Mouse (Mus musculus): Measurements from ENCODE around the gene Ica1. TPM values are rescaled to one million over a fixed set of nuclear protein-coding genes. Genes with fewer than 3 reads are reported as not detected.

Ica1 gene
- polyA plus RNA-seq, 1 experiment, result 20.0 TPM

- TF ChIP-seq CTCF (IDR thresholded peaks at IDR 0.05; ENCODE audit: borderline replicate concordance, extremely low read depth, insufficient read depth, insufficient read length) (no peak), POLR2A (IDR thresholded peaks at IDR 0.05; ENCODE audit: borderline replicate concordance, extremely low read depth, insufficient read depth, insufficient read length, poor library complexity, severe bottlenecking) (no peak)
- no peak for DNase-seq (ENCODE audit: low read depth)
Observed at GRCm38 (mm10) chr6:8680931-8681330, 97.4 kb downstream of the Ica1 start.

- no peak for DNase-seq (ENCODE audit: low read depth)
- TF ChIP-seq CTCF (IDR thresholded peaks at IDR 0.05; ENCODE audit: borderline replicate concordance, extremely low read depth, insufficient read depth, insufficient read length) (no peak), POLR2A (IDR thresholded peaks at IDR 0.05; ENCODE audit: borderline replicate concordance, extremely low read depth, insufficient read depth, insufficient read length, poor library complexity, severe bottlenecking) (no peak)
Observed at GRCm38 (mm10) chr6:8673013-8673412, 105.3 kb downstream of the Ica1 start.

GRCm38 (mm10) chr6:8669343-8669742 lies 108.9 kb downstream of the Ica1 start:
- no peak for TF ChIP-seq CTCF (IDR thresholded peaks at IDR 0.05; ENCODE audit: borderline replicate concordance, extremely low read depth, insufficient read depth, insufficient read length)
- TF ChIP-seq POLR2A (IDR thresholded peaks at IDR 0.05; ENCODE audit: borderline replicate concordance, extremely low read depth, insufficient read depth, insufficient read length, poor library complexity, severe bottlenecking), result no peak
- DNase-seq (ENCODE audit: low read depth), result no peak

GRCm38 (mm10) chr6:8668013-8668811 lies 110.1 kb downstream of the Ica1 start:
- DNase-seq (ENCODE audit: low read depth), result peak; percentile 51
- TF ChIP-seq CTCF (IDR thresholded peaks at IDR 0.05; ENCODE audit: borderline replicate concordance, extremely low read depth, insufficient read depth, insufficient read length) (no peak), POLR2A (IDR thresholded peaks at IDR 0.05; ENCODE audit: borderline replicate concordance, extremely low read depth, insufficient read depth, insufficient read length, poor library complexity, severe bottlenecking) (no peak)

GRCm38 (mm10) chr6:8665786-8666185 lies 112.5 kb downstream of the Ica1 start:
- no peak for DNase-seq (ENCODE audit: low read depth)
- TF ChIP-seq POLR2A (IDR thresholded peaks at IDR 0.05; ENCODE audit: borderline replicate concordance, extremely low read depth, insufficient read depth, insufficient read length, poor library complexity, severe bottlenecking) (no peak), CTCF (IDR thresholded peaks at IDR 0.05; ENCODE audit: borderline replicate concordance, extremely low read depth, insufficient read depth, insufficient read length) (no peak)

GRCm38 (mm10) chr6:8664956-8665355 lies 113.3 kb downstream of the Ica1 start:
- DNase-seq (ENCODE audit: low read depth), result no peak
- no peak for TF ChIP-seq CTCF (IDR thresholded peaks at IDR 0.05; ENCODE audit: borderline replicate concordance, extremely low read depth, insufficient read depth, insufficient read length)
- TF ChIP-seq POLR2A (IDR thresholded peaks at IDR 0.05; ENCODE audit: borderline replicate concordance, extremely low read depth, insufficient read depth, insufficient read length, poor library complexity, severe bottlenecking), result no peak

- TF ChIP-seq CTCF (IDR thresholded peaks at IDR 0.05; ENCODE audit: borderline replicate concordance, extremely low read depth, insufficient read depth, insufficient read length) (no peak), POLR2A (IDR thresholded peaks at IDR 0.05; ENCODE audit: borderline replicate concordance, extremely low read depth, insufficient read depth, insufficient read length, poor library complexity, severe bottlenecking) (no peak)
- no peak for DNase-seq (ENCODE audit: low read depth)
Observed at GRCm38 (mm10) chr6:8663092-8663740, 115.1 kb downstream of the Ica1 start.

- TF ChIP-seq CTCF (IDR thresholded peaks at IDR 0.05; ENCODE audit: borderline replicate concordance, extremely low read depth, insufficient read depth, insufficient read length) (no peak), POLR2A (IDR thresholded peaks at IDR 0.05; ENCODE audit: borderline replicate concordance, extremely low read depth, insufficient read depth, insufficient read length, poor library complexity, severe bottlenecking) (no peak)
- peak; percentile 55 for DNase-seq (ENCODE audit: low read depth)
Observed at GRCm38 (mm10) chr6:8661404-8661803, 116.9 kb downstream of the Ica1 start.

GRCm38 (mm10) chr6:8660076-8660475 lies 118.2 kb downstream of the Ica1 start:
- no peak for TF ChIP-seq POLR2A (IDR thresholded peaks at IDR 0.05; ENCODE audit: borderline replicate concordance, extremely low read depth, insufficient read depth, insufficient read length, poor library complexity, severe bottlenecking)
- DNase-seq (ENCODE audit: low read depth), result no peak

- peak; percentile 58 for DNase-seq (ENCODE audit: low read depth)
- TF ChIP-seq POLR2A (IDR thresholded peaks at IDR 0.05; ENCODE audit: borderline replicate concordance, extremely low read depth, insufficient read depth, insufficient read length, poor library complexity, severe bottlenecking) (no peak), CTCF (IDR thresholded peaks at IDR 0.05; ENCODE audit: borderline replicate concordance, extremely low read depth, insufficient read depth, insufficient read length) (no peak)
Observed at GRCm38 (mm10) chr6:8659194-8659959, 118.9 kb downstream of the Ica1 start.

GRCm38 (mm10) chr6:8658431-8658830 lies 119.9 kb downstream of the Ica1 start:
- no peak for DNase-seq (ENCODE audit: low read depth)
- no peak for TF ChIP-seq POLR2A (IDR thresholded peaks at IDR 0.05; ENCODE audit: borderline replicate concordance, extremely low read depth, insufficient read depth, insufficient read length, poor library complexity, severe bottlenecking)
- TF ChIP-seq CTCF (IDR thresholded peaks at IDR 0.05; ENCODE audit: borderline replicate concordance, extremely low read depth, insufficient read depth, insufficient read length), result no peak

Measured in brain, embryonic 14.5 days (tissue).